Mouse (Mus musculus) heart, embryonic 13.5 days (tissue): ENCODE measurements around the gene Vmn1r218. TPM values are rescaled to one million over a fixed set of nuclear protein-coding genes. Genes with fewer than 3 reads are reported as not detected.

Experiments used
- polyA plus RNA-seq: library from polyadenylated mRNA; unstranded; fragments of >200 nt; fragmentation: Nextera tagmentation; extraction: Ambion mirVana; gene quantifications from 2 replicates; pipeline ENCODE4 v1.2.1, GENCODE M21; 2015

Vmn1r218 gene
- polyA plus RNA-seq, 1 experiment from 2014 or later, result not detected

Other genes with a start within 250 kb of the Vmn1r218 start
- gene Vmn1r212, start 248.9 kb upstream of the Vmn1r218 start, polyA plus RNA-seq, result not detected in 2 replicates
- not detected in 2 replicates for gene Vmn1r213, start 125.5 kb upstream of the Vmn1r218 start, polyA plus RNA-seq
- not detected in 2 replicates for gene Vmn1r214, start 102.7 kb upstream of the Vmn1r218 start, polyA plus RNA-seq
- gene Vmn1r215, start 65.1 kb upstream of the Vmn1r218 start, polyA plus RNA-seq, result not detected in 2 replicates
- gene Vmn1r217, start 14.9 kb upstream of the Vmn1r218 start, polyA plus RNA-seq, result not detected in 2 replicates
- not detected in 2 replicates for gene Vmn1r219, start 26.2 kb downstream of the Vmn1r218 start, polyA plus RNA-seq
- gene Vmn1r220, start 54.8 kb downstream of the Vmn1r218 start, polyA plus RNA-seq, result not detected in 2 replicates
- gene Vmn1r221, start 81.0 kb downstream of the Vmn1r218 start, polyA plus RNA-seq, result not detected in 2 replicates
- gene Vmn1r222, start 102.8 kb downstream of the Vmn1r218 start, polyA plus RNA-seq, result not detected in 2 replicates
- not detected in 2 replicates for gene Vmn1r223, start 114.0 kb downstream of the Vmn1r218 start, polyA plus RNA-seq
- 36.7 and 40.7 TPM in 2 replicates for gene Zfp322a, start 236.1 kb downstream of the Vmn1r218 start, polyA plus RNA-seq